Mouse (Mus musculus) mesoderm, embryonic 11.5 days (tissue): ENCODE measurements at regions not wholly inside any gene's neighbourhood (a gene's known extent, or its start where the extent isn't known, plus 50 kb on each side); places are given as distances from the start of the nearest gene placed in this dataset.
A peak's percentile ranks its signal among the peaks of the same experiment; 100 is the strongest.

Source experiments
- DNase-seq: peaks from one replicate; pipeline ENCODE4 v3.0.0-alpha.2; 2012; ENCODE audit warnings: low read depth, low spot score

DNA sequence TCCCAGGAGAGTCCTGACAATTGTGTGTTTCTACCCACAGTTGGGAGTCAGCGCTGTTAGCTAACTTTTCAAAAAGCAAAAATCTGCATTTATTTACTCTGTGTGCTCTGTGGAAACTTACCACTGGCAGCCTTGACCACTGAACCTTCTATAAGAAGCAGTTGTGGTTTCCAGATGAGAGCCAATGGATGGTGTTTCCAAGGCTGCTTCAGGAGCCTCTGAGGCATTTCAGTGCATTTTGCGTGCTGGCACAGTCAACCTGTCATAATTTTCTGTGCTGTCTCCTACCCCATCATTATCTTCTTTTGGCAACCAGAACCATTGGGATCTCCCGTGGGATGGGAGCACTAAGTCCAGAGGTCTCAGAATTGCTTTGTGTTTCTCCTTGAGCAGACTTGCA is 60.3 kb downstream of the 4930544G11Rik start:
- DNase-seq: no peak

DNA sequence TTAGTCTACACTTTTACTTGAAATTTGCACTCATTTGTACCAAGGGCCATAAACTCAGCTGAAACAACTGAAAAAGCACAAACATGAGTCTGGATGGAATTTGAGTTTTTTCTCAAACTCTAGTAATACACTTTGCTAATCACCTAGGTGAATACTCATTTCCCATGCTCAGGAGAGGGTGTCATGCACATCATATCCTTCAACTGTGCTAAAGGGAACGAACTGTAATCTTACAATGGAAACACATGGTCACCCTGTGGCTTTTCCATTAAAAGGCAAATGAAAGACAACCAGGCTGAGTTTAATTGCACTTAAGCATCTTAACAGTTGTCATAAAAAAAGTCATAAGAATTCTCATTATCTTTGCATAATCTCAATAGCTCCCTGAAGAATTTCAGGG is 71.1 kb downstream of the 4930544G11Rik start:
- DNase-seq: no peak

DNA sequence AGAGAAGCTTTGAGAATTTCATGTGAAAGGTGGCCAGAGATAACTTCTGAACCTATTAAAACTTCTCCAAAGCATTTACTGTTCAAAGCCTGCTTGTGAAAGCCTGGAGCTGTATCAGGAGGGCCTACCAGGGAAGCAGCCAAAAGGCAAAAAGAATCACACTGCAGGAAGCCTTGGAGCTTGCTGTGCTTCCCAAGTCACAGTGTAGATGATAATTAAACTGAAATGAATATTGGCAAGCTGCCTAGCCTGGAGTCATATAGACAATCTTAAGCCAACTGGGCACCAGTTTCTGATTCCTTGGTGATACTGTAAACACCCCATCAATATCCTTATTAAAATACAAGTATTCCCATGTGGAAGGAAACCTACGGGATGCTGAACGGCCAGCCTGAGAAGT is 84.4 kb downstream of the 4930544G11Rik start:
- no peak for DNase-seq

DNA sequence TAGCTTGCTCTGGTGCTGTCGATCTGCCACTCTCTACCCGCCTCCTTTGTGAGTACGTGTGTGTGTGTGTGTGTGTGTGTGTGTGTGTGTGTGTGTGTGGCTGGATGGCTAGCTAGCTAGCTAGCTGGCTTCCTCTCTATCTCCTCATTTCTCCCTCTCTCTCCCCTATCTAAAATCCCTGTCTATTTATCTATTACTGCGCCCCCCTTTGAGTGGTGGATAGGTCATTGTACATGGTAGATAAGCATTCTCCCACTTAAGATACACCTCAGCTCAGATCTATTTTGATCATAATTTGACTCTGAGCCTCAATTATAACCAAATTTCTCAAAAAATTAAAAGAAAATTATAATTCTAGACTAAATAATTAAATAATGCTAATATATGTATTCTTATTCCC is 99.4 kb downstream of the 4930544G11Rik start:
- no peak for DNase-seq

DNA sequence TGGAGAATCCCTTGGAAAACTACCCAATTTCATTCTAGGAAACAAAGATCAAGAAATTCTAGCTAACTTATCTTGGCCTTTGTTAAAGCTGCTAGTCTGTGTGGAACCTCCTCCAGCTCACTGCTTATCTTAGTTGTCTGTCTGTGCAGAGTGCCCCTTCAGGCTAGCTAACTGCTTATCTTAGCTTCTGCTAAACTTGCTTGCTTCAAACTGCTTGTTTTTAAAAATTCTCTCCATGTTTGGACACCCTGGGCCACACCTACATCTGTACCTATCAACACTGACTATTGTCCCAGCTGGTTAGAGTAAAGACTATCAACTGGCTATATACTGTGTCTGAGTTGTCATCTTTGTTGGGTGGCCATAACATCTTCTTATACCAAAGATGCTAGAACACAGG is 100.0 kb downstream of the 4930544G11Rik start:
- DNase-seq: no peak

DNA sequence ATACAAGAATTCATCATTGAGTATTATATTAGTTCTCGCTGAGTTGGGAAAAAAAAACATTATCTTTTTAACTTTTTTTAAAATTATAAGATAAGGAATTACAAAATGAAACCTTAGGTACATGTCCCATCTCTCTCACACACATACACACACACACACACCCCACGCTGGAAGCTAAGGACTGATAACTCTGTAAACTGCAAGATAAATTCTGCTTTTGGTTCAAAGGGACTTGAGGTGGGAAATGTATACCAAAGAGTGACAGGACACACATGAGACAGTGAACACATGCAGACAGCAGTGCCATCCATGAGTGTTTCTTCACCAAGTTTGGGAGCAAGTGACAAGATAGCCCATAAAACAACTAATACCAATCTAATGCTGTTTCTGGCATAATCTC is 100.8 kb downstream of the 4930544G11Rik start:
- DNase-seq: no peak

DNA sequence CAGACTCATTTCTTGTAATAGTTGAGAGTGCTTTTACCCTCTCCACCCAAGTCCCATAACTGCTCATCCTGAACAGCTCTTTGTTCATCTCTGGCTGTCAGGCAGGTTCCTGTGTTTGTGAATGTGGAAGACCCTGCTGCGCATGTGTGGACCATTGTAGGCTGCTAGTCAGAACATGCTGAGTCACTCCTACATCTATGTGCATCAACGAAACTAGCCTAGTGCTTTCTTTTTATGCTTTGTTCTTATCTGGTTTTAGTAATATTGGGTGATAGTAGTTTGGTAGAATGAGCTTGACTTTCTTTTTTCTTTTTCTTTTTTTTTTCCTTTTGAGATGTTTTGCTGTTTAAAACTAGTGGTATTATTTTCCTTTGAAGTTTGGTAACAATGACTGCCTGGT is 116.5 kb downstream of the 4930544G11Rik start:
- DNase-seq: no peak

DNA sequence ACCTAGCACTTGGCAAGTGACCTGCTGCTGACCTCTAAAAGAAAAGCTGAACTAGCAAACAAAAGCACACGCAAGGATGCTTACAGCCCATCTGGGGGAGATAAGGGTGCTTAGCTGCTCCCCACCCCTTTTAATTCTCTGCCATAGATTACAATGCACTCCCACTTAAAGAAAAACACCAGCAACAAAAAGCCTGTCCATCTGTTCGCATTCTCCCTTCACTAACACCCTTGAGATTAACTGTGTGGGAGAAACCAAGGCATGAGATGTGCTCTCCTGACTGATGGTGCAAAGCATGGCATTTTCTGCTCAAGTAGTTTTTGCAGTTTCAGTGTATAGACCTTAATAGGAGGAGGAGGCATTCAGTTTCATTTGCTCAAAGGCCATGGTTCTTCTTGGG is 125.0 kb downstream of the 4930544G11Rik start:
- DNase-seq: peak; percentile 54

DNA sequence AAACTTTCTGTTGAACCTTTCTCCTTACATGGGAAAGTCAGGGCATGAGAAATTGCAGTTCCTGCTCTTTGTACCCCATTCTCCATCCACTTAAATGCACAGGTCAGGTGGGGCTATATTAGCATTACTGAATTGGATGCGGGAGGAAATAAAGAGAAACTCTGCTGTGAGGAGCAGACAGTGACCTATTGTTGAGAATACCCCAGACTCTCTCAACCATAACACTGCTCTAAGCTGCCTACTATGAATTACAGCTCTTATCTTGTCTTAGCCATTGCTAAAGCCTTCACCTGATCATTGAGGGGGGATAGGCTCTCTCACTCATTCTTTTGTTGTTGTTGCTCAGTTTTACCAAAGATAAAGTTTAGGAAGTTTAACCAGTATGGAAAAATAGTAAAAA is 126.4 kb downstream of the 4930544G11Rik start:
- no peak for DNase-seq

DNA sequence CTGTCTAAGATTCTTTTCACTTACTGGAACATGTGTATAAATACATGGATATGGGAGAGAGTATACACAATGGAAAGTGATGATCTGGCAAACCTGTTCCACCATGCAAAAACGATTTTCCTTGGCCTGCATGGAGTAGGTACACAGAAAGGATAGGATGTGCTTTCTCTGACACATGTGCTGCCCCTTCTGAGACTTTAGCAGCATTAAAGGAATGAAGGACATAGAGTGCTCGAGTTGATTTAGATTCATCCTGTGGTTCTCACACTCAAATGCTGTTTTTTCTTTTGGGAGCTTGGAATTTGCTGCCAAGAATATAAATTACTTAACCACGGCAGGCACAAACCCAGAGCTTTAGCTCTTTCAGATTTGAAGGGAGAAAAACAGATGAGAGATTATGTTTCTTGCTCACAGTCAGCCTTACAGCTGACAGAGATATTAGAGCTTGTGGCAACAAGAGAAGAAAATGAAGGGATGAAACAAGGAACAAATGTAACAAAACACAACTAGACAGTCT is 149.2 kb downstream of the 4930544G11Rik start:
- DNase-seq: no peak

DNA sequence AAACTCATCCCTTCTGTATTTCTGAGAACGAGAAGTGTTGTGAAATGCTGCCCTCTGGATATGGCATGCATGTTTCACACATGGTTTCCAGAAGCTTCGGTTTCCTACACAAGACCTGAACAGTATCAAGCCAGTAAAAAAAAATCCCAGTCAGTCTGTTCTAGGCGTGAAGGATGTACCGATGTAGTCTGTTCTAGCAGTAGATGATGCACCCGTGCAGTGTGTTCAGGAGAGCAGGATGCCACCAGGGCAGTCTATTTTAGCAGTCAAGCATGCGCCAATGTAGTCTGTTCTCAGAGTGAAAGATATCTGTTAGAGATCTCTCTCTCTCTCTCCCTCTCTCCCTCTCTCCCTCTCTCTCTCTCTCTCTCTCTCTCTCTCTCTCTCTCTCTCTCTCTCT is 162.0 kb downstream of the 4930544G11Rik start:
- DNase-seq: no peak

DNA sequence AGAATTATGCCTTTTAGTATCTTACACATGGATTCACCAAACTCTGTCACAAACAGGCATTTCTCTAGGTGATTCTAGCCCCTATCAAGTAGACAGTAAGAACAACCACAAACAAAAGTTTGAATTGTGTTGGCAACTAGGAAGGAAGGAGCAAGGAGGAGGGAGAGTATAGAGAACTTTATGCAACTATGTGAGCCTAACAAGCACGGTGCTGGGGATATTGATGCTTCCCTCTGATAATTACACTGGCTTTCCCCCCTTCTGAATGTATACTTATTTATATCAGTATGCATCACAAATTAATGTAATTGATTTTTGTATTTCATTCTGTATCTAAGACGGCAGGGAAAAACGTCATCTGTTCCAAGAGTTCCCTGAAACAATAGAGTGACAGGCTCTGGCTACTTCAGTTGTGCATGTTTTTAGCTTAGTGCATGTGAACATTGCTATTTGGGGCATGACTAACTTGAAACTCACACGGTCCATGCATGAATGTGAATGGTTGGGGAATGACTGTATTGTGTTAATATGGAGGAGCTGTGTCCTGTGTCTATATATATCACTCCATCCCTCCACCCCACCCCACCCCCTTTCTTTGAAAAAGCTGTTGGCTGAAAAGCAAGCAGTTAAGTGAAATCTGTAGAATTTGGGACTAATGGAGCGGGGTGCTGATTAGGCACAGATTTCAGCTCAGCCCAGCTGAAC is 169.2 kb downstream of the 4930544G11Rik start:
- peak; percentile 47 for DNase-seq

DNA sequence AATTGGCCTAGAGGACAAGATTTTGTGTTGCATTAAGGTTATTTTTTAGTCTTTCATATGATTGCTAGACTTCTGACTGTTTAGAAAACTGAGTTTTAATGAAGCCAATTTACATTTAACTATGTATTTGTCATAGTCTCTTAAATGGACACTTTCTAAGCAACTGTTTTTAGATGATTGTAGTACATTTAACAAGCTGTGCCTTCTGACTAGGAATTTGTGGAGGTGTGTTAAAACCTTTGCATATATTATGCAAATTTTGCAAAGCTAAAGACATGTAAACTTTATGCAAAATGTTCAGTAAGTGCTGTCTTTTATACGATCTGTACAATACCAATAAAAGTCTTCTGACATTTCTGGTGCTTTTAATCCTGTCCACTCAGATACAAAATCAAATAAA is 171.9 kb downstream of the 4930544G11Rik start:
- DNase-seq: no peak

DNA sequence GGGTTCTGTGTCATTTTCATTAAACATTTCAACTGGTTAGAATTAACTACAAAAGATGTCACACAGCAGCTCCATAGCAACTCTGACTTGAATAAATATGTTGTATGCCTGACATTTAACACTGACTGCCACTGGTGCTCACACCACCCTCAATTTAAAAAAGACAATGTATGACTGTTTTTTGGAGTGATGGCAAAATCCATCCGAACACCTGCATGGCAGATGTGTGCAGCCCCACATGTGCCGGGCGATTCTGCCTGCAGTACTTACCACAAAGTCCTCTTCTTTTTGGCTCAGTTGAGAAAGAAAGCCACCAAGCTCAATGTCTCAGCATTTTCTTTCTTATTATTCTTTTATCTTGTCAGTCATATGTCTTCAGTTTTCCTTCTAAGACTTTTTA is 199.4 kb downstream of the 4930544G11Rik start:
- DNase-seq: peak; percentile 60

DNA sequence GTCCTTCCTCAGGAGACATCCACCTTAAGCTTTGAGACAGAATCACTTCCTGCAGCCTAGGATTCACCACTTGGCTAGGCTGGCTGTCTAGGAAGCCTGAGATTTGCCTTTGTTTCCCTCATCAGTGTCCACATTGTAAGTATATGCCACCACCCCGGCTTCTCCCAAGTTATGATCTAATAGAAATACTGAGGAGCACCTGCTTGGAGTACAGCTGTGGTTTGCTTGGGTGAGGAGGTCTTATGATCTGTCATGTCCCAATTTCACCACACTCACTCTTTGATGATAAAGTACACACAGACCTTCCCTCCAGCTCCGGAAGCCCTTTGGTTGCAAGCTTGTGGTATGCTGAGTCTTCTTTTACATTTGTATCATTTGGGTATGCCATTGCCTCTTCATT is 202.4 kb downstream of the 4930544G11Rik start:
- DNase-seq: no peak

DNA sequence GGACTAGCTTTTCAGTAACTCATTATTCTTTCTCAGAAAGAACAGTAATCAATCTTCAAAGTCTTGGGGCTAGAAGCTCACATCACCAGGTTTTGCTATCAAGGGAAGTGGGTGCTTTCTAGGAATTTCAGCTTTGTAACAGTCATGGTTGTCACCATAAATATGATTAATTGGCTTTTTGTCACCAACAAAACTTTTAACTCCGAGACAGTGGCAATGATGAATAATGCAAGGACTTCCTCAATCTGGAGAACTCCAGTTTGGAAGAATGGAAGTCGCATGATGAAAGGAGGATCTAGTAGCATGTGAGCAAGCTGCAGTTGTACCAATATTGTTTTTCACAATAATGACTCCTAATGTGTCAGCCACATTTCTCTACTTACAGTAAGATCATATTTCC is 208.4 kb downstream of the 4930544G11Rik start:
- peak; percentile 76 for DNase-seq

DNA sequence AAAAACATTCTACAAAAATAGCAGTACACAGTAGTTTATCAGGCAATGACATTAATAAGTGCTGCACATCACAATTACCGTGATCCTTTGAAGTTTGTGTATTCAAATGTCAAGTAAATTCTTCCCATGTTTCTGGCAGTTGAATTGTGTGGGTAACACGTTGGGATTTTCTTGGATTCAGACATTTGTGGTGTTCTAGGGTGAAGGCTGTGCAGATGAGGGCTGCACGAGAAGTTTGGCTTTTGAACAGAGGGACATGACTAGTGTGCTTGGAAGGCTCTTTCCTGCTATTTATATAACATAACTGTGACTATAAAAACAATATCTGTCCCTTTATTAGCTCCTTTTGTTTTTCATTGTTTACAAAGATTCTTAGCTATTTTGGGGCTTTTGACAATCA is 216.5 kb downstream of the 4930544G11Rik start:
- no peak for DNase-seq

DNA sequence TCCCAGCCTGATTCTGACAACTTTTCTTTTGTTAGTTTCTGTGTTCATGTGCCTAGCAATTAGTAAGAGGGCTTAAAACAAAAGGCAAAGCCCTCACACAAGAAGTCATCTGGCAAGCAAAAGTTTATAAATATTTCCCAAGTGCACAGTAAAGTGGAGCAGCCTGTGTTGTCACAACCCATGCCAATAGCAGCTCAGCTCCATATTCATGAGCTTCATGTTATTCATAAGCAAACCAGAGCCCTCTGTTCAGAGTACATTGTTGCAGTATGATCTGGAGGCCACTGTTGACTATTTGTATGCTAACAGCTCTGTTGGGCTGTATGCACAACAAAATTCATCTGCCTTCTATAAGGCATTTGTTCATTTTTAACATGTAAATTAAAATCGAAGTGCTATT is 245.6 kb downstream of the 4930544G11Rik start:
- no peak for DNase-seq

DNA sequence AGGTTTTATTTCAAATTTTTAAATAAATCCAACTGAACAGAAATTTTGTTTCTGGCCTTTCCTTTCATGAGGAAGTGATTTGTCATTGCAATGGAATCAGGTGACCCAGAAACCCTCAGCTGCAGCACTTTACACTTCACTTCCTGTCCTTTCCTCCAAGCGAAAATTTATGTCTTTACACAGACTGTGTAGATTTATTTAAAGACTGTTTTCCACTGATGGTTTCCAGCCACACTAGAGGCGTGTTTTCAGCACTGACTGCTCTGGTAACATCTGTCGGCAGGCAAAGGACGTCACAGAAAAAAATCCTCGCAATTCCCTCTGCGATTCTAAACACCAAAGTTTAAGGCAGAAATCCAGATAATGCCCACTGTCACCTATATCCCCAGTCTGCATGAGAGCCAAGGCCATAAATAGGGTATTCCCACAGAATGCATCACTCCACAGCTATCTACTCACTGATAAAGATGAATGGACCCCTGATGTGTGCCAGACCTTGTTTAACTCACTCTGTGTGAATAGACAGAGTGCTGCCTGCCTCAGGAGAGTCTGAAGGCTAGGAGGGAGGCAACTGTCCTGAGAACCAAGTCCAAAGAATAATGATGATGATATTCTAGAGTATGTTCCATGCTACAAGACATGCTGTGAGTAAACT is 247.9 kb downstream of the 4930544G11Rik start:
- peak; percentile 68 for DNase-seq

DNA sequence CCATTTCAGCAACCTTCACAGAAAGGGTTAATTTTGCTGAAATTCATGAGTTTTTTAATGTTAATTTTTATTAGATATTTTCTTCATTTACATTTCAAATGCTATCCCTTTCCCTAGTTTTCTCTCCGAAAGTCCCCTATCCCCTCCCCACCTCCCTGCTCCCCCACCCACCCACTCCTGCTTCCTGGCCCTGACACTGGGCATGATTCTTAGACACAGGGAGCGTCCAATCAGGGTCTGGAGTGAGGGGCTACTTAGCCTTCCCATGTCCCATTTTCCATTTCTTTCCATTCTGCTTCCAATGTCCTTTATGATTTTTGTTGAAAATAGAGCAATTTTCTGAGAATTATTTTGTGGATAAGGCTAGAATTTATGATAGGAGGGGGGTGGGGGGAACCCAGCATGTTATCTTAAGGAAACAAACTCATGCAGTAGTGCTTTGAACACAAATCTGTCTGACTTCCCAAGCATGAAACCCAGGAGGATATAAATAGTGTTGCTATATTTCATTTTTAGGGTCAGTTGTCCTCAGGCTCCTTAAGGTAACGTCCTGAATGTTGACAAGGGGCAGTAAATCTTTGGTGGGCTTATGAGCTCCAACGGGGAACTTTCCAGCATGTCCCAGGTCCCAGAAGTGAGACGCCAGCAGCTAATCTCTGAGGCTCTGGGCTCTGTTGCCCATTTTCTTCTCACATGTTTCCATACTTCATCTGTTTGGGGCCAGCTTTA is 254.0 kb downstream of the 4930544G11Rik start:
- peak; percentile 68 for DNase-seq

DNA sequence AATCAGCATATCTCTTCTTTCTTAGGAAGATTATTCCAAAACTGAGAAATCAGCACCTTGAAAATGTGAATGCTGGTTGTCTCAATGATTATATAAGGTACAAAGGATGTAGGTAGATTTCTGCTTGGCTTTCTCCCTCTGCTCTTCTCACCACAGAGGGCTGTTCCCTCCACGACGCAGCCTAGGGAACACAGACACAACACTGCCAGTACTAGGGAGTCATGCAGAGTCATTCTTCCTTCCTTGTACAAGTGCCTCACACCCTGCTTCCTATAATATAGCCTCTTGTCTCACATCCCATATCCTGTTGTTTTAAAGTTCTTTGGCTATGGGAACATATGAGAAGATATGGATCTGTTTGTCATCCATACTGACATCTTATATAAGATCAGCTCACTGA is 265.1 kb downstream of the 4930544G11Rik start:
- DNase-seq: no peak

DNA sequence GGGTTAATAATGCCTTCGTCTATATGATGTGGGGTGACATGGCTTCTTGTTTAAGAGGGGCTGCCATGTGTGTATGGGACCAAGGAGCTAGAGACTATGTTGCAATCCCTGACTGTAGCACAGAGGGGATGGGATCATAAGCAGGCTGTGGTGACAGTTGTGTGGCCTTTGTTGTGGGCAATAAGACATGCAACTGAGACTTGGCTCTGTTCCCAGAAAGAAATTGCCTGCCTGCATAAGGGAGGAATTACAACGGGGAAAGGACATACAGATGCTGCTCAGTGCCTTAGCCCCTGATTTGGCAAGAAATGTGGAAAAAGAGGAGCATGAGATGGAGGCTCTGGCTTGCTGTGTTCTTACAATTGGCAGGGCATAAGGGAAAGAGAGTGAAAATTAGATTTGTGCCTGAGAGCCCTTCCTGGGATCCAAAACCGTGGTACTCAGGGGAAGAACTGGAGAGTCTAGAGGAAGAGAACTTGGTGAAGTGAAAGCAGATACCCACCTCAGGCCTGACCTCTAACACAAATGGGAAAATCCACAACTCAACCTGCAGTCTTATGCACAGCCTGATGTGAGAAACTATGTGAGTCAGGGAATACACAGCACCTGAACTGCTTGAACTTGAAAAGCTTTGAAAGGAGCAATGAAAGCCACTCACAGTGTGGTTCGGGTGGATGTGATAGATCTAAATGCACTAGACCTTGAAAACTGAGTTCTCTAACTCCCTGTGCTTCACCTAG is 271.9 kb downstream of the 4930544G11Rik start:
- DNase-seq: no peak
